Mouse (Mus musculus): ENCODE data around the gene Osbpl6. TPM values are rescaled to one million over a fixed set of nuclear protein-coding genes. Genes with fewer than 3 reads are reported as not detected.

Osbpl6 gene
- polyA plus RNA-seq, 1 experiment from 2014 or later = 0.38 TPM

DNA sequence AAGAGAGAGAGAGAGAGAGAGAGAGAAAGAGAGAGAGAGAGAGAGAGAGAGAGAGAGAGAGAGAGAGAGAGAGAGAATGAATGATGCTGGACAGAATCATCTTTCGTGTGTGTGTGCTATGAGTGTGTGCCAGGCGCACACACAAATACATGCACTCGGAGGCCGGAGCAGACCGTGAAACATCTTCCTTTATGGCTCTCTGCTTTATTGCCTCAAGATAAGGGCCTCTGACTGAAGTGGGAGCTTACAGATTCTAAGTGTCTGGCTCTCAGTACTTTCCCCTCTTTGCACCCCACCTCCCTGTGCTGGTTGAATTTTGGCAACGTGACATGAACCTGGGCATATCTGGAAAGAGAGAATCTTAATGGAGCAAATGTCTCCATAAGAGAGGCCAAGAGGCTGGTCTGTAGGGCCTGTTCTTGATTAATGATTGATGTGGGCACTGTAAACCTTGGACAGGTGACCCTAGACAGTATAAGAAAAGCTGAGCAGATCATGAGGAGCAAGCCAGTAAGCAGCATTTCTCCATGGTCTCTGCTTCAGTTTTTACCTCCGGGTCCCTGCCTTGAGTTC lies 29.4 kb downstream of the Osbpl6 start:
- Histone ChIP-seq H3K4me2 (ENCODE audit: low read depth, low read length) (no peak overlapping the region), H3K27ac (ENCODE audit: low read length) (no peak overlapping the region), H3K9ac (ENCODE audit: low read depth, low read length) (no peak overlapping the region), H3K36me3 (ENCODE audit: control insufficient read depth, insufficient read depth) (no peaks in the 10 kb centered on the region), H3K4me3 (ENCODE audit: low read depth, low read length) (no peak overlapping the region), H3K9me3 (replicated peaks; ENCODE audit: control insufficient read depth, low read length) (no peaks in the 10 kb centered on the region), H3K27me3 (ENCODE audit: control insufficient read depth, insufficient read depth, low read depth, low read length) (no peaks in the 10 kb centered on the region), H3K4me1 (ENCODE audit: control insufficient read depth, low read depth, low read length) (no peaks in the 10 kb centered on the region)
- no peak for ATAC-seq (ENCODE audit: low read depth)
- WGBS (ENCODE audit: insufficient replicate concordance) = 62% methylated on average over 7 of the region's 7 CpGs

DNA sequence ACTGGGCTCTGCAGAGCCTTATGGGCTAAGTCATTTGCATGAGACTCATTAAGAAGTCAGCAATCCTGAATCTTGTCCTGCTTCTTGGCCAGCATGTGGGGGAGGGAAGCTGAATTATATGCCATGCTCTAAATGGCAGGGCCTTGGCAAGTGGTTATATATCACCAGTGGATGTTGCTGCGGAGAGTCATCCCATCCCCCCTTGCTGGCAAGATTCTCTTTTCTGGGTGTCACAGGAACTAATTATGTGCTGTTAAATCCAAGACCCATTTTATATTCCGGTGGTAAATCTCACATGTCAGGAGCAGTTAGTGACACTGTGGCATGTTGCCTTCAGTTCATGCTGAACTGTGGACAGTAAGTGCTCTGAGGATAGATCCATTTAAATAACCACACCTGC lies 31.1 kb downstream of the Osbpl6 start:
- H3K9me3 ChIP-seq (replicated peaks; ENCODE audit: control insufficient read depth, low read length) = no peaks in the 10 kb centered on the region
- no peak overlapping the region for H3K27ac ChIP-seq (ENCODE audit: low read length)
- H3K27me3 ChIP-seq (ENCODE audit: control insufficient read depth, insufficient read depth, low read depth, low read length) = no peaks in the 10 kb centered on the region
- H3K4me1 ChIP-seq (ENCODE audit: control insufficient read depth, low read depth, low read length) = no peaks in the 10 kb centered on the region
- no peak for ATAC-seq (ENCODE audit: low read depth)
- no peak overlapping the region for H3K4me3 ChIP-seq (ENCODE audit: low read depth, low read length)
- H3K9ac ChIP-seq (ENCODE audit: low read depth, low read length) = no peak overlapping the region
- H3K36me3 ChIP-seq (ENCODE audit: control insufficient read depth, insufficient read depth) = no peaks in the 10 kb centered on the region
- 78% methylated on average over 2 of the region's 2 CpGs for WGBS (ENCODE audit: insufficient replicate concordance)
- H3K4me2 ChIP-seq (ENCODE audit: low read depth, low read length) = no peak overlapping the region

DNA sequence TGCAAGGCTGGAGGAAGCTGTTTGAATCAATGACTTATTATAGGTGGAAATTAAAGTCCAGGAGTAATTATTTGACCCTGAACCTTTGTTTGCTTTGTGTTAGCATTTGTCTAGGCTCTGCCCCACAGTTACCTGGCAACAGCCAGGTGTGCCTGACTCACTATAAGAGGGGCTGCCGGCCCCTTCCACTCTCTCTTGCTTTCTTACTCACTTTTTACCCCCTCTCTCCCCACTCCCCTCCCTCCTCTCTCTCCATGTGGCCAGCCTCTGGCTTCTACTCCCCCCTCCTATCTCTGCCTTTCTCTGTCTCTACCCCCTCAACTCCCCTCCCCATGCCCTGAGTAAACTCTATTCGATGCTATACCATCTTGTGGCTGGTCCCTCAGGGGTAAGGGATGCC lies 33.2 kb downstream of the Osbpl6 start:
- Histone ChIP-seq H3K9ac (ENCODE audit: low read depth, low read length) (no peak overlapping the region), H3K9me3 (replicated peaks; ENCODE audit: control insufficient read depth, low read length) (no peaks in the 10 kb centered on the region), H3K36me3 (ENCODE audit: control insufficient read depth, insufficient read depth) (no peaks in the 10 kb centered on the region), H3K4me2 (ENCODE audit: low read depth, low read length) (no peak overlapping the region), H3K4me1 (ENCODE audit: control insufficient read depth, low read depth, low read length) (no peaks in the 10 kb centered on the region), H3K27ac (ENCODE audit: low read length) (no peak overlapping the region), H3K27me3 (ENCODE audit: control insufficient read depth, insufficient read depth, low read depth, low read length) (no peaks in the 10 kb centered on the region), H3K4me3 (ENCODE audit: low read depth, low read length) (no peak overlapping the region)
- no peak for ATAC-seq (ENCODE audit: low read depth)
- WGBS (ENCODE audit: insufficient replicate concordance) = 51% methylated on average over 2 of the region's 2 CpGs

DNA sequence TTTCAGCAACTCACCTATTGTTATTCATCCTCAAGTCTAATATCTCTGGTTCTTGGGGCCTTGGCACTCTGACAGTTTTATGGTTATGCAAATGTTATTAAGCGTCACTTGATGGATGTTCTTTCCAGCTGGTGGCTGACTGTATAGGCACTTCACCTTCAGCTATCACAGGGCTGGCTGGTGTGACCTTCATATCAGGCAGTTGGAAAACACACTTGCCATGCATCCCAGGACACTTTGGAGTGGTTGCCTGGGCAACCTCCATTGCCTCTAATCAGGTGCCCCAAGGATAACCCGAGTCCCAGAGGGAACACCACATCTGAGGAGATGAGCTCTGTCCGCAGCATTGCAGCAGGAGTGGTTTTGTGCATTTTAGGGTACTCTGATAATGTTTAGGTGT lies 35.8 kb downstream of the Osbpl6 start:
- Histone ChIP-seq H3K9me3 (replicated peaks; ENCODE audit: control insufficient read depth, low read length) (no peaks in the 10 kb centered on the region), H3K27ac (ENCODE audit: low read length) (no peak overlapping the region), H3K4me3 (ENCODE audit: low read depth, low read length) (no peak overlapping the region), H3K27me3 (ENCODE audit: control insufficient read depth, insufficient read depth, low read depth, low read length) (no peaks in the 10 kb centered on the region), H3K4me1 (ENCODE audit: control insufficient read depth, low read depth, low read length) (no peaks in the 10 kb centered on the region), H3K4me2 (ENCODE audit: low read depth, low read length) (no peak overlapping the region), H3K9ac (ENCODE audit: low read depth, low read length) (no peak overlapping the region), H3K36me3 (ENCODE audit: control insufficient read depth, insufficient read depth) (no peaks in the 10 kb centered on the region)
- no peak for ATAC-seq (ENCODE audit: low read depth)
- 56% methylated on average over 3 of the region's 3 CpGs for WGBS (ENCODE audit: insufficient replicate concordance)

DNA sequence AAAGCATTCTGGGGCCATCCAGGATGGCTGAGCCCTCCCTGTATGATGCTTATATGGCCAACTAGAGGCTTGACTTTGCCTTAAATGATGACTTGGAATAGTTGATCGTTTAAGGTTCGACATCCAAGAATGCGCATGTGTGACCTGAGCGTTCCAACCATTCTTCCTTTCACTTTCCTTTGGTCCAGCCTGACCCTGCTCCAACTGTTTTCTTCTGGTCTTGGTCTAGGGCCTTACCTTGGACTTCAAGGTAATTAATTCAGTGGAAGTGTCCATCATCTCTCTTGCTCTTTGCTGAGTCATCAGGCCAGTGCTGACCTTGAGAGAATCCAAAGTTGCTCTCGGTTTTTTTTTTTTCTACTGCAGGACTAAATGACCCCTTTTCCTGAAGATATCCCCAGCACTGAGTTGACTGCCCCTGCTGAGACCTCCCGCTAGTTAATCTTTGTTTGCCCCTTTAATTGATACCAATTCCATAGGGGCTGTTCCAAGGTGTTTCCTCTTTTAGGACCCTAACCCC lies 43.6 kb downstream of the Osbpl6 start:
- H3K9ac ChIP-seq (ENCODE audit: low read depth, low read length) = no peak overlapping the region
- H3K27ac ChIP-seq (ENCODE audit: low read length) = no peak overlapping the region
- no peak overlapping the region for H3K4me2 ChIP-seq (ENCODE audit: low read depth, low read length)
- H3K4me3 ChIP-seq (ENCODE audit: low read depth, low read length) = no peak overlapping the region
- no peak for ATAC-seq (ENCODE audit: low read depth)
- no peaks in the 10 kb centered on the region for H3K9me3 ChIP-seq (replicated peaks; ENCODE audit: control insufficient read depth, low read length)
- no peaks in the 10 kb centered on the region for H3K4me1 ChIP-seq (ENCODE audit: control insufficient read depth, low read depth, low read length)
- 68% methylated on average over 6 of the region's 6 CpGs for WGBS (ENCODE audit: insufficient replicate concordance)
- no peaks in the 10 kb centered on the region for H3K27me3 ChIP-seq (ENCODE audit: control insufficient read depth, insufficient read depth, low read depth, low read length)
- H3K36me3 ChIP-seq (ENCODE audit: control insufficient read depth, insufficient read depth) = no peaks in the 10 kb centered on the region

DNA sequence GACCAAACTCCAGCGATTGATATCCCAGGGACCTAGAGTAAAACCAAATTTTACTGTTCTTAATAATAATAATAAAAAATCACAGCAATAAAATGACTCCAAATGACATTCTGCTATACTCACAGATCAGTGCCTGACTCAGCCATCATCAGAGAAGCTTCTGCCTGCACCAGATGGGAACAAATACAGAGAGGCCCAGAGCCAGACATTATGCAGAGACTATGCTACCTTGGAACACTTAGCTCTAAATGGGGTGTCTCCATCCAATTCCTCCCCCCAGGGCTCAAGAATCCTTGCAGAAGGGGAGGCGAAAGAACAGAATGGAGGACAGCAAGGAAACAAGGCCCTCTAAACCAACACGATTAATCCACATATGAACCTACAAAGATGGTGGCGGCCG lies 60.4 kb downstream of the Osbpl6 start:
- no peak overlapping the region for H3K9ac ChIP-seq (ENCODE audit: low read depth, low read length)
- 65% methylated on average over 5 of the region's 5 CpGs for WGBS (ENCODE audit: insufficient replicate concordance)
- no peaks in the 10 kb centered on the region for H3K9me3 ChIP-seq (replicated peaks; ENCODE audit: control insufficient read depth, low read length)
- no peak for ATAC-seq (ENCODE audit: low read depth)
- H3K27ac ChIP-seq (ENCODE audit: low read length) = no peak overlapping the region
- H3K36me3 ChIP-seq (ENCODE audit: control insufficient read depth, insufficient read depth) = no peaks in the 10 kb centered on the region
- no peaks in the 10 kb centered on the region for H3K4me1 ChIP-seq (ENCODE audit: control insufficient read depth, low read depth, low read length)
- no peaks in the 10 kb centered on the region for H3K27me3 ChIP-seq (ENCODE audit: control insufficient read depth, insufficient read depth, low read depth, low read length)
- H3K4me3 ChIP-seq (ENCODE audit: low read depth, low read length) = no peak overlapping the region
- H3K4me2 ChIP-seq (ENCODE audit: low read depth, low read length) = no peak overlapping the region

DNA sequence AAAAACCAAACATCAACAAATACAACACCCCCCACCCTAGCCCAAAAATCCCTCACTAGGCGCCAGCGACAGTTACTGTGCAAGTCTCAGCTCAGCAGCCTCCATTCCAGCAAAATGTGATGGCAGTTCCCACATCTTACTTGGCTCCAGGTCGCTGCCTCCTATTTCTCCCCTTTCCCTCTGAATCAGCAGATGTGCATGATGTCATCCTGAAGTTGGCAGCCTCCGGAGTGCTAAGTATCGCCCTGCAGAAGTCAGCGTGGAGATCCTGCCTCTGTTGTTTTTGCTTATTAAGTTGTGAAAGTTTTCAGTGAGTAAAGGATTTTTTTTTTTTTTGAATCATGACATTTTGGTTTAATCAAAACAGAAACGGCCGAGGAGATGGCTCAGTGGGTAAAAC lies 61.9 kb downstream of the Osbpl6 start:
- Histone ChIP-seq H3K9ac (ENCODE audit: low read depth, low read length) (no peak overlapping the region), H3K27ac (ENCODE audit: low read length) (no peak overlapping the region), H3K9me3 (replicated peaks; ENCODE audit: control insufficient read depth, low read length) (no peaks in the 10 kb centered on the region), H3K4me3 (ENCODE audit: low read depth, low read length) (no peak overlapping the region), H3K36me3 (ENCODE audit: control insufficient read depth, insufficient read depth) (no peaks in the 10 kb centered on the region), H3K27me3 (ENCODE audit: control insufficient read depth, insufficient read depth, low read depth, low read length) (no peaks in the 10 kb centered on the region), H3K4me1 (ENCODE audit: control insufficient read depth, low read depth, low read length) (no peaks in the 10 kb centered on the region), H3K4me2 (ENCODE audit: low read depth, low read length) (no peak overlapping the region)
- no peak for ATAC-seq (ENCODE audit: low read depth)
- 68% methylated on average over 8 of the region's 8 CpGs for WGBS (ENCODE audit: insufficient replicate concordance)

DNA sequence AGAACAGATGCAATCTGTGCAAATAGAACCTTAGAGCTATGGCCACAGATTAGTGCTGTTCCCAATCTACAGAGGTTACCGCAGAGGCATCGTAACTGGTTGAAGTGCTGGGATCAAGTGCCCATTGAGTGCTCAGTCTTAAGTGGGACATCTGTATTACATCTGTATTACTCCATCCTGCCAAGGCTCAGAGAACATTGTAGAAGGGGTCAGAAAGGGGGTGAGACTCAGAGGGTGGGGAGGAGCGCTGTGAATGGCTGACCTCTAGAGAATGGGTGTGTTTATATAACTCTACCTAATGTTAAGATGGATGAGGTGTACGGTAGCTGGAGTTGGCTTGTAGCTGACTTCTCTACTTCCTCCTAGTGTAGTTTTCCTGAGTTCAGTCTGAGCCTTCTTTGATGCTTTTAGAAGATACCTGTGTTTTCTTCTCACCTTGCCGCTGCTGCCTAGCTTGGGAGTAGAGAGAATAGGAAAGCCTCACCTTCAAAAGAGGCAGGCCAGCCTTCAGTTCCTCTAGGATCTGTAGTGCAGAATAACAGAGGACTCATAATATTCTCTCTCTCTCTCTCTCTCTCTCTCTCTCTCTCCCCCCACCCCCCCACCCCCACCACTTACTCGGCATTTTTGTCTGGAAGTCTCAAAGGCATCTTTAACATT lies 62.9 kb downstream of the Osbpl6 start:
- Histone ChIP-seq H3K27ac (ENCODE audit: low read length) (no peak overlapping the region), H3K36me3 (ENCODE audit: control insufficient read depth, insufficient read depth) (no peaks in the 10 kb centered on the region), H3K4me2 (ENCODE audit: low read depth, low read length) (no peak overlapping the region), H3K27me3 (ENCODE audit: control insufficient read depth, insufficient read depth, low read depth, low read length) (no peaks in the 10 kb centered on the region), H3K9ac (ENCODE audit: low read depth, low read length) (no peak overlapping the region), H3K4me3 (ENCODE audit: low read depth, low read length) (no peak overlapping the region), H3K9me3 (replicated peaks; ENCODE audit: control insufficient read depth, low read length) (no peaks in the 10 kb centered on the region), H3K4me1 (ENCODE audit: control insufficient read depth, low read depth, low read length) (no peaks in the 10 kb centered on the region)
- 75% methylated on average over 6 of the region's 6 CpGs for WGBS (ENCODE audit: insufficient replicate concordance)
- ATAC-seq (ENCODE audit: low read depth) = no peak

DNA sequence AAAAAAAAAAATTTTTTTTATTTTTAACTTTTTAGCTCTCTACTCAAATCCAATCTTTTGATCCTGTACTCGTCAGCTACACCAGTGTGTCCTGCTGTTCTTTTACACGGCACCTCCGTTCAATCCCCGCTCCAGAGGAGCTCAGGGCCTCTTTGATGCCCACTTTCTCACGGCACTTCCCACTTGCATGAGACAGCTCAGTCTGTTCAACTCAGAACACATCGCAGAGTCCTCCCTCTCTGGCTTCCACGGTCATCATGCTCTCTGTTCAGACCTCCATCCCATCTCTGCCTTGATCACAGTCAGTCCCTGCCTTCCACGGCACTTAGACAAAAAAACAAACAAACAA lies 63.4 kb downstream of the Osbpl6 start:
- H3K36me3 ChIP-seq (ENCODE audit: control insufficient read depth, insufficient read depth) = no peaks in the 10 kb centered on the region
- no peak overlapping the region for H3K9ac ChIP-seq (ENCODE audit: low read depth, low read length)
- H3K4me2 ChIP-seq (ENCODE audit: low read depth, low read length) = no peak overlapping the region
- ATAC-seq (ENCODE audit: low read depth) = no peak
- no peak overlapping the region for H3K27ac ChIP-seq (ENCODE audit: low read length)
- no peaks in the 10 kb centered on the region for H3K27me3 ChIP-seq (ENCODE audit: control insufficient read depth, insufficient read depth, low read depth, low read length)
- 69% methylated on average over 8 of the region's 8 CpGs for WGBS (ENCODE audit: insufficient replicate concordance)
- no peaks in the 10 kb centered on the region for H3K4me1 ChIP-seq (ENCODE audit: control insufficient read depth, low read depth, low read length)
- H3K4me3 ChIP-seq (ENCODE audit: low read depth, low read length) = no peak overlapping the region
- H3K9me3 ChIP-seq (replicated peaks; ENCODE audit: control insufficient read depth, low read length) = no peaks in the 10 kb centered on the region

Data from liver, embryonic 16.5 days (tissue).